Mouse (Mus musculus): ENCODE results near the gene Tmc5.

GRCm38 (mm10) chr7:118593567-118594407 lies 3.3 kb upstream of the Tmc5 start:
- TF ChIP-seq POLR2A (IDR thresholded peaks at IDR 0.05; ENCODE audit: control insufficient read depth, extremely low read depth, insufficient read depth, low read length, poor library complexity) (no peak), CTCF (IDR thresholded peaks at IDR 0.05; ENCODE audit: borderline replicate concordance, control insufficient read depth, extremely low read depth, insufficient read depth, low read length, poor library complexity) (no peak)
